Mouse (Mus musculus) Patski (cell line): ENCODE measurements around the gene Mmd2. TPM values are rescaled to one million over a fixed set of nuclear protein-coding genes. Genes with fewer than 3 reads are reported as not detected.

Source experiments
- ATAC-seq: fragments of 100-300 bp; one replicate; pipeline ENCODE4 v1.8.0; 2021
- CTCF ChIA-PET: fragments of 350-600 bp; sonication (Branson Sonifier 250); formaldehyde crosslinking; loops from one replicate; lab custom pipeline; 2022; ENCODE audit warnings: inconsistent platforms; lab: Charles Lee
- POLR2A ChIA-PET: fragments of 350-600 bp; sonication (Branson Sonifier 250); formaldehyde crosslinking; loops from one replicate; lab custom pipeline; 2022; ENCODE audit warnings: antibody characterized with exemption, inconsistent platforms; lab: Charles Lee
- DNase-seq: peaks from one replicate; pipeline ENCODE4 v3.0.0-alpha.2; 2011; ENCODE audit warnings: low read depth, low spot score
- H3K27me3 ChIP-seq: fragments of 371-371 bp; one replicate; pipeline ENCODE4 v1.5.1; 2021
- CTCF ChIP-seq: fragments of 100-300 bp; IDR thresholded peaks from one replicate; pipeline ENCODE4 v1.5.1; 2021
- in situ Hi-C: fragments of 300-500 bp; cut with MboI; formaldehyde crosslinking; loops from 3 replicates; pipeline ENCODE4 v1.11.1; 2018; ENCODE audit warnings: low pct_unique_long_range_greater_than_20kb, mixed read lengths
- polyA plus RNA-seq: library from polyadenylated mRNA; unstranded; gene quantifications from one replicate; pipeline ENCODE4 v1.2.3, GENCODE M21; 2021

The Mmd2 gene
- polyA plus RNA-seq, 1 experiment from 2014 or later, result not detected

DNA sequence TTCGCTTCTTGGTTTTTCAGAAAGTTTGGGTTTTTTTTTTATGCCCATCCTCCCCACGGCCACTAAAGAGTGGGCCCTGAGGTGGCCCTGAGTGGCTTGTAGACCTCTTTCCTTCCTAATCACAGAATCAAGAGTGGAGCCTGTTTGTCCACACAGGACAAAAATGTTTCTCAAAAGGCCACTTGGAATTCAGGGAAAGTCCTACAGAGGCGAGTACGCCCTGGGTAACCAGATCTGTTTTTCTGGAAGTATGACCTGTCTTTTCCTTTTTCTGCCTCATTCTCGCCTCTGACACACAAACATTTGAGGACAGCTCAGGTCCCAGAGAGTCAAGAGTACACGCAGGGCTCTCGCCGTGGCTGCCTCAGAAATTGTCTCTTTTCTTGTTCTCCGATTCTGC lies 59.2 kb downstream of the Mmd2 start:
- no peak for TF ChIP-seq CTCF

DNA sequence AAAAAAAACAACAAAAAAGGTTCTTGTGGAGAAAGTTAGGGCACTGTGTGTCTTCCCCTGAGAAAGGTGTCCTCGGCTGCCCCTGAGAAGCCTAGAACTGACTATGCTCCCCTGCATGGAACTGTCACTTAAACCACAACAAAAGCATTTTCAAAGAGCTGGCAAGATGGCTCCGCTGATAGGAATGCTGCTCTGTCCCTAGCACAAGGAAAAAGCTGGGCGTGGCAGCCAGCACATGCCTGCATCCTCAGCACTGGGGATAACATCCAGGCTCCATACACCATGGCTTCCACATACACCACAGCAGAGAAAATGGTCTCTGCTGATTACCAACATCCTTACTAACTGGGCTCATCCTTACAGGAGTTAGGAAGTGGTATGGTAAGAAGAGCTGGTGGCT lies 61.5 kb downstream of the Mmd2 start:
- no peaks in the 10 kb centered on the region for H3K27me3 ChIP-seq
- ATAC-seq (no peak), DNase-seq (no peak)
- ChIA-PET POLR2A (no interaction called here), CTCF (interaction anchor here (2.0 kb wide), 1 partner anchor 42 kb away, joined by 6 read pairs; no protein-coding TSS in a partner anchor)
- in situ Hi-C loops, result loop anchor here (5.0 to 10.0 kb wide), 2 partner anchors 45 to 62 kb away; no protein-coding TSS in a partner anchor
- TF ChIP-seq CTCF, result no peak

More for the DNA sequence above, 59.2 kb downstream of the Mmd2 start:
- DNase-seq (no peak), ATAC-seq (no peak)
- in situ Hi-C loops, result loop anchor here (5.0 to 10.0 kb wide), 2 partner anchors 47 to 65 kb away; no protein-coding TSS in a partner anchor
- H3K27me3 ChIP-seq, result no peaks in the 10 kb centered on the region
- POLR2A ChIA-PET, result interaction anchor here (0.6 to 1.4 kb wide), 3 partner anchors 10 to 181 kb away, joined by 3 to 4 read pairs (median 4); no protein-coding TSS in a partner anchor
- CTCF ChIA-PET, result interaction anchor here (4.2 kb wide), 1 partner anchor 45 kb away, joined by 34 read pairs; no protein-coding TSS in a partner anchor

DNA sequence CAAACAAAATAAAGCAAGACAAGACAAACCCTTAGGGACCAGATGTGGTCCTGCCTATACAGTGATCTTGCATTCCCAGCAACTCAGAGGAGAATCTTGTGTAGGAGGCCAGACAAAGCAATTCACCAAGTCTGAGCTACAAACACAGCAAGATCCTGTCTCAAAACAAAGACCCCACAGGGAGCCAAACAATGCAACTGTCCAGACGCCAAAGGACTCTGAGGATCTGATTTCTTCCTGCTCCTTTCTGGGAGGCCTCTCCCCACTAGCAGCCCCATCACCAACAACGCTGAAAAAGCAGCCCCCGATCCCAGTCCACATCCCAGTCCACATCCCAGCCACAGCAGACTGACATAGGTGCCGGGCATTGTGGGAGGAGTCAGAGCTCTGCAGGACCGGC lies 62.3 kb downstream of the Mmd2 start:
- DNase-seq, result no peak
- TF ChIP-seq CTCF, result no peak
- ATAC-seq, result no peak
- in situ Hi-C loops, result loop anchor here (5.0 to 10.0 kb wide), 2 partner anchors 44 to 62 kb away; no protein-coding TSS in a partner anchor
- ChIA-PET POLR2A (no interaction called here), CTCF (interaction anchor here (0.9 to 2.0 kb wide), 2 partner anchors 11 to 41 kb away, joined by 3 to 6 read pairs; no protein-coding TSS in a partner anchor)
- H3K27me3 ChIP-seq, result no peaks in the 10 kb centered on the region

DNA sequence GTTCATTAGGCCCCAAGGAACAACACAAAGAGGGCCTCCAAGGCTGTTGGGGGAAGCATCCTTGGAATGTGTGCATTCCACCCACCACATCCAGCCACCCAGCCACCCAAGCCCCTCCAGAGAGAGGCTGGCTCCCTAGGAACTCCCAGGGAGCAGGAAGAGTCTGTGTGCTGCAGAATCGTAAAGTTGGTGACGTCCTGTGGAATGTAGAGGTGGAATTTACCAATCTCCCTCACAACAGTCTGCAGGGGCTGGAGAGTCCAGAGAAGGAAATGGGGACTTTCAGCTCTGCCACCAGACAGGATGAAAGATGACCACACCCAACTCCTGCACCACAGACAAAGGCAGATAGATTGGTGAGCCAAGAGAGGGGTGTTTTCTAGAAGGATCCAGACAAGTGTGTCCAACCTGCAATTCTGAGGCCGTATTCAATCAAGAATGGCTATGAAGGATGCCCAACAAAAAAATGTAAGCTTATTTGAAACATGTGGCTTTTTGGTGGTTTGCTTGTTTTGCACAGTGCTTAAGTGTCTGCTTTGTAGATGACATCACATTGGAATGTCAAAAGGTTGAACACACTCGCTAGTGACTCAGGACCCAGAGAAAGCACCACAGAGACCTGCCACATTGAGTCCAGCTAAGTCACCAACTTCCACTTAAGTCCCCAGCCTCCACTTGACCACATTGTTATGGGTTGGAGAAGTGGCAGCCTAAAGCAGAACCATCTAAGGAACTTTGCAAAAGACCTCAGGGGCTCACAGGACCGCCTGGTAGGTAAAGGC lies 63.4 kb downstream of the Mmd2 start:
- ATAC-seq (peak; percentile 27), DNase-seq (no peak)
- no peak for TF ChIP-seq CTCF
- ChIA-PET POLR2A (no interaction called here), CTCF (interaction anchor here (1.2 kb wide), 1 partner anchor 23 kb away, joined by 3 read pairs; no protein-coding TSS in a partner anchor)
- in situ Hi-C loops, result loop anchor here (5.0 to 10.0 kb wide), 2 partner anchors 43 to 60 kb away; no protein-coding TSS in a partner anchor
- no peaks in the 10 kb centered on the region for H3K27me3 ChIP-seq

DNA sequence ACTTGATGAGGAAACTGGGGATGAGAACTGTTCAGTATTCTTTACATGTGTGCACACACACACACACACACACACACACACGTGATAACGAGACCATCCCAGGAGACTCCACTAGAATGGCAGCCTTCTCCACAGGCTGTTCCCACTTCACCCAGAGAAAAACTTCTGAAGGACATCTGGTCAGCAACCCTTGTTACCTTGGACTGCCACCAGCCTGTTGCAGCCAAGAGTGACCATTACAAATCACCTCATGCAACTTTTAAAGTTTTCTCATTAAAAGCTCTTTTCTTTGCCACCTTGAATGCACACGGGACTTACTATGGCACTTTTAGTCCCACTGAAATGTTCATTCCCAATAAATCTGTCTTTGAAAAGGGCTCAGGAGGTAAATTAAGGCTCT lies 71.3 kb downstream of the Mmd2 start:
- in situ Hi-C loops, result no loop called here
- no peaks in the 10 kb centered on the region for H3K27me3 ChIP-seq
- ChIA-PET CTCF (interaction anchor here (1.4 to 2.5 kb wide), 2 partner anchors 14 to 35 kb away, joined by 6 to 7 read pairs; partner anchors contain the start of gene Radil), POLR2A (interaction anchor here (0.7 kb wide), 1 partner anchor 358 kb away, joined by 3 read pairs; no protein-coding TSS in a partner anchor)
- ATAC-seq (no peak), DNase-seq (no peak)
- TF ChIP-seq CTCF, result no peak

- no peak for TF ChIP-seq CTCF
- no peak for ATAC-seq
- ChIA-PET POLR2A (no interaction called here), CTCF (interaction anchor here (0.9 to 1.4 kb wide), 2 partner anchors 11 to 14 kb away, joined by 3 to 6 read pairs; no protein-coding TSS in a partner anchor)
- no peaks in the 10 kb centered on the region for H3K27me3 ChIP-seq
- no peak for DNase-seq
- in situ Hi-C loops, result no loop called here
Measured at GRCm38 (mm10) chr5:142535388-142535787, 73.2 kb downstream of the Mmd2 start.

- CTCF ChIA-PET, result interaction anchor here (1.2 kb wide), 1 partner anchor 27 kb away, joined by 4 read pairs; no protein-coding TSS in a partner anchor
Measured at GRCm38 (mm10) chr5:142529915-142530314, 78.7 kb downstream of the Mmd2 start, which contains the start of gene Papolb. Gene Papolb, minus strand, starts transcription at chr5:142530076.

DNA sequence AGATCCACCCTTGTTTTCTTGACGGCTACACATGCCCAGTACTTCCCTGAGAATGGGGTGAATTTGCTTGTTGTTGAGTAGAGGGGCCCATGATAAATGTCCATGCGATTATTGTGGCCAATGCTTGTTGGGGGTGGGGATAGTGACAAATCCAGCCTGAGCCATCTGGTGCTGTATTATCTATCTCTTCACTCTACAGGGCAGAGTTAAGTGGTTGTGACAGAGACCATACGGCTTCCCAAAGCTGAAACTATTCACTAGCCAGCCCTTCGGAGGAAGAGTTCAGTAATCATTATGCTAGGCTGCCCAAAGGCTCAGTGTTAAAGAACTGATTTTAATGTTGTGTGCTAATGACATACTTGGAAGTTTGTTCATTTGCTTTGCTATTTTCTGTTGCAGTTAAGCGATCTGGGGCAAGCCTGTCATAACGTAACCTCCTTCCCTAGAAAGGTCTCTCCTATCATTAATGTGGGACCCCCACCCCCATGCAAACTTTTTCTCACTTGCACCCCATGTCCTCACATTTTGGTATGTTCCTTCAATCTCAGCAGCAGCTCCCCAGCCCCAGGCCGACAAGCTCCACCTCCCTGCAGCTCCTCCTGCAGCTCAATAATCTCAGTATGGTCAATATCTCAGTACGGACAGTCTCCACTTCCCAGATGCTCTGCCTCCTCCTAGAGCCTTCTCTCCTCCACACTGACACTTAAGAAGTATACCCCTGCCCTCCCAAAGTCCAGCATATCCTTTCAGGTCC lies 83.7 kb downstream of the Mmd2 start:
- in situ Hi-C loops, result no loop called here
- no peak for DNase-seq
- ATAC-seq, result no peak
- POLR2A ChIA-PET, result no interaction called here
- H3K27me3 ChIP-seq, result peaks cover 6% of the 10 kb centered on the region
- TF ChIP-seq CTCF, result no peak
- CTCF ChIA-PET, result no interaction called here

More at GRCm38 (mm10) chr5:142529915-142530314, 78.7 kb downstream of the Mmd2 start, which contains the start of gene Papolb:
- no peak for TF ChIP-seq CTCF
- DNase-seq (no peak), ATAC-seq (no peak)
- in situ Hi-C loops, result no loop called here
- peaks cover 6% of the 10 kb centered on the region for H3K27me3 ChIP-seq
- POLR2A ChIA-PET, result no interaction called here

- ATAC-seq (no peak), DNase-seq (no peak)
- in situ Hi-C loops, result no loop called here
- ChIA-PET CTCF (interaction anchor here (1.0 to 2.4 kb wide), 4 partner anchors 14 to 23 kb away, joined by 3 to 7 read pairs (median 4); no protein-coding TSS in a partner anchor), POLR2A (no interaction called here)
- no peak for TF ChIP-seq CTCF
- H3K27me3 ChIP-seq, result peaks cover 2% of the 10 kb centered on the region
Measured at GRCm38 (mm10) chr5:142521195-142521866, 87.3 kb downstream of the Mmd2 start.
